Mouse (Mus musculus): Measurements from ENCODE around the gene Kazn. TPM values are rescaled to one million over a fixed set of nuclear protein-coding genes. Genes with fewer than 3 reads are reported as not detected.
A peak's percentile ranks its signal among the peaks of the same experiment; 100 is the strongest.

Gene Kazn
- total RNA-seq, 1 experiment from 2014 or later, result 0.50 TPM

DNA sequence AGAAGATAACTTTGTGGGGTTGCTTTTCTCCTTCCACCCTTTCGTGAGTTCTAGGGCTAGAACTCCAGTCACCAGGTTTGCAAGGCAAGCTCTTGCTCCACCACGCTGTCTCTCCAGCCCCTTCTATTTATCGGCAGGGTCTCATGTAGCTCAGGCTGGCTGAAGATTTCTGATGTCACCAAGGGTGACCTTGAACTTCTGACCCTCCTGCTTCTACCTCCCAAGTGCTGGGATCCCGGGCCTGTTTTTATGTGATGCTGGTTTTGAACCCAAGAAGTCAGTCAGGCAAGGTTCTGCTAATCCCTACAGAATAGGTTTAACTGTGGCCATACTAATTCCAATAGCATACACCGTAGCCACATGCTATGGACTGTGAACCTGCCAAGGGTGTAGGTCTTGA, 5.4 kb upstream of the Kazn start:
- no peak for ATAC-seq (replicated peaks; ENCODE audit: low read depth, poor library complexity, severe bottlenecking)

- ATAC-seq (replicated peaks; ENCODE audit: low read depth, poor library complexity, severe bottlenecking), result no peak
These were observed 3.7 kb upstream of the Kazn start for GRCm38 (mm10) chr4:142242750-142243383.

DNA sequence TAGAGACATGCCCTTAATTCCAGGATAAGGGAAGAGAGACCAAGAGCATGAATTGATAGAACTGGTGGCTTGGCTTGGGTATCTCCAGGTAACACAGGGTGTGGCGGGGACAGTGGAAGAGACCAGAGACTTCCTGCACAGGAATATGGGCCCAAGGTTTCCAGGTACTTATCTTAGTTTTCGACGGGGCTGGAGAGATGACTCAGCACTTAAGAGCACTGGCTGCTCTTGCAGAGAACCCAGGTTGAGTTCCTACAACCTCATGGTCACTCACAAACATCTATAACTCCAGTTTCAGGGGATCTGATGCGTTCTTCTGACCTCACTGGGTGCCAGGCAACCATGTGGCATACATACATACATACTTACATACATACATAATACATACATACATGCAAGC, 3.0 kb upstream of the Kazn start:
- ATAC-seq (replicated peaks; ENCODE audit: low read depth, poor library complexity, severe bottlenecking), result no peak

DNA sequence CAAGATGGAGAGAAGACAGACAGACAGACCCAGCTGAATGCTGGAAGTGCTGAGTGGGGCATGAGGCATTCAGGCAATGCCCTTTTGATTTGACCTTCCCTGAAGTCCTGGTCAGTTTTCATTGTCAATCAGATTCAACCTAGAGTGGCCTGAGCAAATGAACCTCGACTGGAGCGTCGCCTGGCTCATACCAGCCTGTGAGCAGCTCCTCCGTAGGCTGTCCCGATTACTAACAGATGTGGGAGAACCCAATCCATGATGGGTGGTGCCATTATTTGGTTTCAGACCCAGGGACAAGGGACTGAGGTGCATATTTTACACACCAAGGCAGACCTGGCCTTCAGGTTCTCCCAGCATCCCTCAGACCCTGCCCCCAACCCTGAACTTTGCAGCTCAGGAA, 1.7 kb upstream of the Kazn start:
- ATAC-seq (replicated peaks; ENCODE audit: low read depth, poor library complexity, severe bottlenecking), result no peak

DNA sequence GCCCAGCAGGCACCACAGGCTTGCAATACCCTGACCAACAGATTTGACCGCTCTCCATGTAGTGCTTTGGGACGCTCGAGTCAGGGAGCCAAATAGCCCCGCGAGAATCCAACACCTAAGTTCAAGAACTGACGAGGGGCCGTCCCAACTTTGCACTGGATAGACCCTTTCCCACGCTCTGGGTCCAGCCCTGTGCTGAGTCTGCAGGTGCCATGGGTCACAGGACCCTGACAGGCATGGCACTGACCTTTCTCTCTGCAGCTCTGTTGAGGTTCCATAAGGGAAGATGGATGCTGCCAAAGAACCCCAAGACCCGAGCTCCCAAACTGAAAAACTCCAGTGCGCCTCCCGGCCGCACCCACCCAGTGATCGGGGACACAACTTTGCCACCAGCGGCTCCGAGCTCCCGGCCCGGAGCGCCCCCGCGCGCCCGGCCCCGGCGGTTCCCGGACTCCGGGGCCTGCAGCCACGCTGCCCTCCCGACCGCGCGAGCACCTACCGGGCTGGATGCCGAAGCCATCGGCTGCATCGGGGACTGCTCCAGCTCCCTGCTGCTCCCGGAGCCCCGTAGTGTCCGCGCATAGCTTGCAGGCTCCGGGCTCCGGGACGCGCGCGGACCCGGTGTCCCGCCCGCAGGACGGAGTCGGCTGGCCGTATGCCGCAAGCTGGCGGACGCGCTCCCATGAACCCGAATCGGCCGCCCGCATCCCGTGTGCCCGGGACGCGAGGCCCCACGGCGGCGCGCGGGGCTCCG, 538 bp downstream of the Kazn start:
- ATAC-seq (replicated peaks; ENCODE audit: low read depth, poor library complexity, severe bottlenecking), result peak; percentile 31; the same call in 1 of the 2 replicates

DNA sequence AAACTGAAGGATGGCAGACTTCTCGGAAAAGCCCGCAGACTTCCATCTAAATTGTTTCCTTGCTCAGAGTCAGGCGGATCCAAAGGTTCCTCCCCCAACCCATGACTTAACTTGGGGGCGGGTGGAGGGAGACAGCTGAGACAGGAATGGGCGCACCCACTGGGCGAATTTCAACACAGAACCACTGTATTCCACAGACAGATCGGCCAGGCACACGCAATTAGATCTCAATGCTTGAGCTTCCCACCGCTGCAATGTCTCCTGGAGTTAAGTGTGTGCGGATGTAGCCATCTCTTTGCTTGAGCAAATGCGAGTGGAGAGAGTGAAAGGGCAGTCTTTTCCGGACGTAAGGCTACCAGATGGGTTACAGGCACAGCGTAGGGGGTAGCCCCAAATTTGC, 1.2 kb downstream of the Kazn start:
- 0 out of 2 replicates have a peak, but pooled peaks have one; percentile 13 for ATAC-seq (replicated peaks; ENCODE audit: low read depth, poor library complexity, severe bottlenecking)

GRCm38 (mm10) chr4:142236681-142237080, 2.5 kb downstream of the Kazn start:
- ATAC-seq (replicated peaks; ENCODE audit: low read depth, poor library complexity, severe bottlenecking), result no peak

DNA sequence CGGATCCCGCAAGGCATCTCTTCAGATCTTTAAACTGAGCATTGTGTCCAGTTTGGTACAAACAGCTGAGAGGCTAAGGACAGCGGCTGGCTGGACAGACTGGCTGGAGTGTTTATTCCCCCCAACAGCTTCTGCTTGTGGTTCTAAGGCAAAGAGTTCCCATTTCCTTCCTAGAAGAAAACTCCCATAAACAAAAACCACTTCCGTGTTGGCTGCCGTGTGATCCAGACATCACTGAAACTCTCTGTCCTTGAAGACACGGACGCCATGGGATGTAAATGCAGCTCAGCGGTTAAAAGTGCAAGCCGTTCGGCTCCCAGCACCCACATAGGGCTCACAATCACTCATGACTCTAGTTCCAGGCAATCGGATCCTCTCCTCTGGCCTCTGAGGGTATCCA, 3.8 kb downstream of the Kazn start:
- ATAC-seq (replicated peaks; ENCODE audit: low read depth, poor library complexity, severe bottlenecking), result no peak

- ATAC-seq (replicated peaks; ENCODE audit: low read depth, poor library complexity, severe bottlenecking), result no peak
These were observed 4.4 kb downstream of the Kazn start for GRCm38 (mm10) chr4:142234828-142235227.

DNA sequence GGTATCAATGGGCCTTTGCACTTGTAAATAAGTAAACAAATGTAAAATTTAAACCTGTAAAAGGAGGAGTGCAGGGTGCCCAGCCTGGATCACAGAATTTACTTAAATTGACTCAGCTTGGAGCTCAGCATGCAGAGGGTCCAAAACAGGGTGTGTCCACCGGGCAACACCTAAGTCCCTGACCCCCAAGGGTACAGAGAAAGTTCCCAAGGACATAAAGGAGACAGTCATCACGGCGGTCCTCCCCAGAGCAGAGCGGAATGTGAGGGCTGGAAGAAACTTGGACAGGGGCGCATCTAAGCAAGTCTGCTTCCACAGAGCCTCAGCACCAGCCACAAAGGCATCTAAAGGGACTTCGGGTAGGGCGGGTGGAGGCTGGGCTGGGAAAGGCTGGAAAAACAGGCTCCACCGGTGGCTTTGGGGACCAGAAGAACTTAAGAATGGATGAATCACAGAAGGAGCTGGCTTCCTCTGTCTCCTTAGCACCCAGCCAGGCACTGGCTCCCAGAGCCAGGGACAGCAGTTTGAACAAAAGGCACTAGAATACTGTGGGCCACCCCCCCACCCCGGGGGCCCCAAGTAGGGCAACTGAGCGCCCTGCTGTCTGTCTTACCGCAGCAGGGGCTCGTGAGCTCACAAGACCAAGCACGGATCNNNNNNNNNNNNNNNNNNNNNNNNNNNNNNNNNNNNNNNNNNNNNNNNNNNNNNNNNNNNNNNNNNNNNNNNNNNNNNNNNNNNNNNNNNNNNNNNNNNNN, 10.2 kb downstream of the Kazn start:
- ATAC-seq (replicated peaks; ENCODE audit: low read depth, poor library complexity, severe bottlenecking), result no peak

GRCm38 (mm10) chr4:142223898-142224645, 15.1 kb downstream of the Kazn start:
- no peak for ATAC-seq (replicated peaks; ENCODE audit: low read depth, poor library complexity, severe bottlenecking)

DNA sequence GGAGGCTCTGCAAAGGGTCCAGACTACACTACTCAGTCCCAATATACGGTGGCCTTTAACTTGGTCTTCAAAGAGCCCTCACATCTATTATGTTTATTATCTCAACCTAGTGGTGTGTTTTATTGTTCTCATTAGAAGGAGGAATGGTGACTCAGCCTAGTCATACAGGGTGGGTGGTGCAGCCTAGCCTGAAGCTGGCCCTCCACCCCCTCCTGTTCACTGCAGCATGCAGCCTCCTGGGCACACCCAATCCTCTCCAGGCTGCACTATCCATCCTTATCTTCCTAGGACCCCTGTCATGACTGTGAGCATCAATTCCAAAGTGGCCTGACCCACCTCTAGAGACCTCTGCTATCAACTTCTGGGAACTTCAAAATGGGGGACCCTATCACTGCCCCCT, 16.8 kb downstream of the Kazn start:
- ATAC-seq (replicated peaks; ENCODE audit: low read depth, poor library complexity, severe bottlenecking), result no peak

- no peak for ATAC-seq (replicated peaks; ENCODE audit: low read depth, poor library complexity, severe bottlenecking)
These were observed 17.5 kb downstream of the Kazn start for GRCm38 (mm10) chr4:142221757-142222072.

DNA sequence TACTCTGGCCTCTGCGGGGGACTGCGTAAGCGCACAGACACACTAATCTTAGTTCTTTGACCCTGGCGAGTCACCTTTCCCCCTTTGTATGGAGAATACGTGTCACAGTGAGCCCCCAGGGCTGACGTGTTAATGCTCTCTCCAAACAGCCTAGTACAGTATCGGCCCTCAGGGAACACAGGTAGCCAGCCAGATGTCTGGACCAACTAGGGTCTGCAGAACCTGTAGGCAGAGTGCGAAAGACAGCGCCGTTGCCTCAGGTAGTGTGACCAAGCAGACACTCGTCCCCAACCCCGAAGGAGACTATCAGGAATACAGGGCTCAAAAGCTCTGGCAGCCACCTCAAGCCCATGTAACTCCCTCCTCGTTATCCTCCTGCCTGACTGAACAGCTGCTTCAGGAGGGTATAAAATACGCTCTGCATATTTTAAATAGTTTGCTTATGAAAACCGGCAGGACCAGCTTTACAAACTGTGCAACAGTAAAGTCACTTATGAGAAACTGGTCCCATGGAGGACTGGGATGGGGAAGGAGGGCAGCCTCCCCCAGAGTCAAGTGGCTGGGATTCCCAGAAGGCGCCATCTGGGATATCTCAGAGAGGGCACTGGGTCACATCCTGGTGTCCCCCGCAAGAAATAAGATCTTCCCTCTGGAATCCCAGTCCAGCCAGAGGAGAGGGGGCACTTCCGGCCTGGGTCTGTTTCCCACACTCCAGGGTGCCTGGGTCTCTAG, 18.0 kb downstream of the Kazn start:
- ATAC-seq (replicated peaks; ENCODE audit: low read depth, poor library complexity, severe bottlenecking), result no peak

GRCm38 (mm10) chr4:142218997-142219396, 20.2 kb downstream of the Kazn start:
- no peak for ATAC-seq (replicated peaks; ENCODE audit: low read depth, poor library complexity, severe bottlenecking)

DNA sequence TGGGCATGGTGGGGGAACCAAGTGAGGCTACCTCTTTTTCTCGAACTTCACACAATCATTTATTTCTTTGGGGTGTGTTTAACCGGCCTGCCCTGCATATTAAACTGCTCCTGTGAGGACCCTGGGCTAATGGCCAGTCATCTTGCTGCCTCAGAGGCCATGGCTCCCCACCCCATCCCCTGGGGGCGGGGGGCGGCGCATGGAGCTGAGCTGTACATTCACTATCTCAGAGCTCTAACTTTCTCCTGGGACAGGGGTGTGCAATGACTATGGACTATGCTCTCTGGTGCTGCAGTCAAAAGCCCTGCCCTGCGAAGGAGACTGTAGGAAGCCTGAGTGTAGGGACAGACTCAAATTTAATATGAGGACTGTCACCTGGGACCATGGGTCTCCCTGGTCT, 22.2 kb downstream of the Kazn start:
- ATAC-seq (replicated peaks; ENCODE audit: low read depth, poor library complexity, severe bottlenecking), result no peak

DNA sequence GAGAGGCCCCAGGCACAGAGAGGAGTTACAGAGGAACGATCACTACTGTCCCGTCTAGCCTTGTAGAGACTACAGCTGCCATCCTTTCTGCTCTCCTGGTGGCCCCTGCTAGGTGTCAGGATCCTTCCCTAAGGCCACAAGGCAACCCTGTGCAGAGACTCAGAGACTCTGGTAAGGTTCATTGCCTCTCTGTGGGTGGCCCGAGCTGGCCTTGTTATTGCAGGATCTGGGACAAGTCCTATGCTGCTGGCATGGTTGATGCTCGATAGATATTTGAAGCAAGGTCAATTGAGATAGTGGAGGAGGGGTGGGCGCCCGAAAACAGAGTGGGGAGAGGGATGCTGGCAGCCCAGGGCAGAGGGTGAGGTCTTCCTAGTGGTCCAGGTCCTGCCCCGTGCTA, 23.4 kb downstream of the Kazn start:
- ATAC-seq (replicated peaks; ENCODE audit: low read depth, poor library complexity, severe bottlenecking), result no peak

DNA sequence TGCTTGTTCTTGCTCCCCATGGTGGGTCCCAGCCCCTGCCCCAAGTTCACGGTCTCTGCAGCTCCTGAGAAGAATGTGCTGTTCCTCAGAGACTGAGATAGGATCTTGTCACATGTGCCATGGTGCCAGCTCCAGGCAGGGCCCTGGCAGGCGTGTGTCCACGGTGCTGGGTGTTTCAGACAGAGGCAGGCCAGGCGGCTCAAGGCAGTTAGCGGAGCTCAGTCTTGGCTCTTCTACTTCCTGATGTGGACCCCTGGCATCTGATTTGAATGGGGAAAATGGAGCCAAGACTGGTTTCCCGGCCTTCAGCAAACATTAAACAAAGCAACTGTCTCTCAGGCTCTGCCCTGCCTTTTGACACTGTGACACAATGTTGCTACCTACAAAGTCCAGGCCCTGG, 24.7 kb downstream of the Kazn start:
- ATAC-seq (replicated peaks; ENCODE audit: low read depth, poor library complexity, severe bottlenecking), result no peak

GRCm38 (mm10) chr4:142212425-142212824, 26.8 kb downstream of the Kazn start:
- ATAC-seq (replicated peaks; ENCODE audit: low read depth, poor library complexity, severe bottlenecking), result no peak

DNA sequence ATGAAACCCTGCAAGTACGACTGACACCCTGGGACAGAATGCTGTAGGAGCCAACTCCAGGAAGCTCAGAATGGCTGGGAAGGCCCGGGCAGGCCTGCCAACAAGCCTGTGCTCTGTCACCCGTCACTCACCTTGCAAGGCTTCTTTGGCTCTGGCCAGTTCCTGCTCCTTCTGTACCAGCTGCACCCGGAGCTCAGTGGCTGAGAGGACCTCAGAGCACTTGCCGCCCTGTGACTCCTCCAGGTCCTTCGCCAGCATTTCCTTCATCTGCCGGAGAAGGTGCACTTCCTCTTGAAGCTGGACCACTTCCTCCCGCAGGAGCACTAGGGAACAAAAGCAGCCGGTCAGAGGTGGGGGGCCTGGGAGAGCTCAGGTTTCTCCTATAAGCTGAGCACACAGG, 29.3 kb downstream of the Kazn start:
- ATAC-seq (replicated peaks; ENCODE audit: low read depth, poor library complexity, severe bottlenecking), result peak; percentile 79

Data from common myeloid progenitor, adult 5-6 weeks (primary cell).